Mouse (Mus musculus): Measurements from ENCODE around the gene Brdt.

Brdt gene

DNA sequence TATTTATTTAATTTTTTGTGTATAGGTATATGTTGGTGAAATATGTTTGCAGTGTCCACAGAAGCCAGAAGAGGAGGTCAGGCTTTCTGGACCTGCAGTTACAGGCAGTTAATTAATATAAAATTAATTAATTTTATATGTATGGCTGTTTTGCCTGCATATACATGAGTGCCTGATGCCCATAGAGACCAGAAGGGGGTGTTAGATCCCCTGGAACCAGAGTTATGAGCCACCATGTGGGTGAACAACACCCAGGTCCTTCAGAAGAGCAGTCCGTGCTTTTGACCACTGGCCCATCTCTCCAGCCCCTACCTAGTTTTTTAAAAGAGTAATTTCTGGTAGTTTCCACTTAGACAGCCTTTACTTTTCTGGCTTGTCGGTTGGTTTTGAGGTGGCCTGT, 81.3 kb downstream of the Brdt start:
- DNase-seq (ENCODE audit: low spot score), result no peak

DNA sequence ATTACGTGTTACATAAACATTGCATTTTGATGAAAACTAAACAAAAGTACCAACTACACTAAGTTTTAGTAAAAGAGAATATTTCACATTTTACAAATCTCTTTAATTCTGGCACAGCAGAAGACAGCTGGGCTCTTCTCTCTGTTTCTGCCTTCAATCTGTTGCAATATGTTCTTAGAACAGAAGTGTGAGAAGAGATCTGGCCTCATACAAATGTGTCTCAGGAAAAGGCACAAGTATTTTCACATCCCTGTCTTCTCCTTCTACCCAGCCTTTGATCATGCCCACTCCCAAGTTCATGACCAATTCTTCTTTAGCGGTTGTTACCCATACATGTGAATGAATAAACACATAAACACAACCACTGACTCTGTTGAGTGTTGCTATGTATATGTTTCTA, 84.1 kb downstream of the Brdt start:
- DNase-seq (ENCODE audit: low spot score), result no peak

DNA sequence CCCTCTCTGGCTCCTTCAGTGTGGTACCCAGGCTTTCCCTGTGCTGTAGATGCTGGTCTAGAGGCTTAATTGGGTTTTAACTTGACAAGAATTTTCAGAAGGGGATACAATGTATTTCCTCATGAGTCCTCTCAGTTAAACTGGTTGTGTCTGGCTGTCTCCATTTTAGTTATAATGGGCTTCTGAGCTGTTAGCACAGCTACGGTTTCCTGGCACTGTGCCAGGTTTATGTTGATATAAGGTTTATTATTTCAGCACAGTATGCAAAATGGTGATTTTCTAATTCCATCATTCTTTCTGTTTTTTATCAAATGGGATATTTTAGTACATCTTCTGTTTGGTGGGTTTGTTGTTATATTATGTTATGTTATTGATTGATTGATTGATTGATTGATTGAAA, 90.7 kb downstream of the Brdt start:
- no peak for DNase-seq (ENCODE audit: low spot score)

DNA sequence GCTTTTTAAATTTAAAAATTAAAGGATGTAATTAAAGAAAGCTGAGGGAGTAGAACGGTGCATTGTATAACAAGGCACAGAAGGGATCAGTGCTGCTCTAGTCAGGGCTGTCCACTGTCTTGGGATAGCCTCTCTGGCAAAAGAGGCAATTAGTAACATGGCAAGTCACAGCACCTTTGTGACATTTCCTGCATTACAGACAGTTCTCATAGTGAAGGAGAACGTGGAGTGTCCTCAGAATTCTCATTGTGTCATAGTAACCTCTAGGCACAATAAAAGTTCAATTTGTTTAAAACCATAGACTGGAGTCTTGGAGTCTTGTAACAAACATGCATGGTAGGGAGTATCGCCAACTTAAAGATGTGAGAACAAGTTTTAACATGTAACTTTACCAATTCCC, 100.3 kb downstream of the Brdt start, which contains the start of gene Lpcat2b:
Gene Lpcat2b, plus strand, starts transcription at position 301 of the 400 bp plus-strand sequence.
- no peak for DNase-seq (ENCODE audit: low spot score)

DNA sequence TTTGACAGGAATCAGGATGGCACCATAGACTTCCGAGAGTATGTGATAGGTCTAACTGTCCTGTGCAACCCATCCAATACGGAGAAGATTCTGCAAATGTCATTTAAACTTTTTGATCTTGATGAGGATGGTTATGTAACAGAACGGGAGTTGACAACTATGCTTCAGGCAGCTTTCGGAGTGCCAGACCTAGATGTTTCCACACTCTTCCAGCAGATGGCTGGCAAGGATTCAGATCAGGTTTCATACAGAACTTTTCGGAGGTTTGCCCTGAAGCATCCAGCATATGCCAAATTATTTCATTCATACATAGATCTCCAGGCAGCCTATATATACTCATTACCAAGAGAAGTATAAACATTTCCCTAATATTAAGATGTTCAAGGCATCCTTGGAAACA, 103.0 kb downstream of the Brdt start:
- DNase-seq (ENCODE audit: low spot score), result no peak

DNA sequence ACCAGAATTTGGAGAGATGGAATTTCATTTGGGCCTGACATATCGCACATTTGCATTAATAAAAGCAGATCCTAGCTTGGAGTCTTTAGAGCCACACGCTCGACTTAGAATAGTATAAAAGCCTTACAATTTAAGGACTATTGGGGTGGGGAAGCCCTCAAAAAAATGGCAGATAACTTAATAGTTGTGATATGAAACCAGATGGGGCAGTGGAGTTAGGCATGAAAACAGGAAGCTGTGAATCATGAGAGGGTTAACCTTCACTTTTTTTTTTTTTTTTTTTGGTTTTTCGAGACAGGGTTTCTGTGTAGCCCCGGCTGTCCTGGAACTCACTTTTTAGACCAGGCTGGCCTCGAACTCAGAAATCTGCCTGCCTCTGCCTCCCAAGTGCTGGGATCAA, 105.2 kb downstream of the Brdt start:
- no peak for DNase-seq (ENCODE audit: low spot score)
